Mouse (Mus musculus) thymus, postnatal 4 days (tissue): Measurements from ENCODE around the gene Arhgef28.
A peak's percentile ranks its signal among the peaks of the same experiment; 100 is the strongest.
"Not testable (repeated sequence)": the region's sequence is repeated elsewhere in the genome, so short reads cannot be mapped to it uniquely, and the experiment has no call there.

Experiments
- DNase-seq: peaks from one replicate; pipeline ENCODE4 v3.0.0; 2021

Gene Arhgef28

DNA sequence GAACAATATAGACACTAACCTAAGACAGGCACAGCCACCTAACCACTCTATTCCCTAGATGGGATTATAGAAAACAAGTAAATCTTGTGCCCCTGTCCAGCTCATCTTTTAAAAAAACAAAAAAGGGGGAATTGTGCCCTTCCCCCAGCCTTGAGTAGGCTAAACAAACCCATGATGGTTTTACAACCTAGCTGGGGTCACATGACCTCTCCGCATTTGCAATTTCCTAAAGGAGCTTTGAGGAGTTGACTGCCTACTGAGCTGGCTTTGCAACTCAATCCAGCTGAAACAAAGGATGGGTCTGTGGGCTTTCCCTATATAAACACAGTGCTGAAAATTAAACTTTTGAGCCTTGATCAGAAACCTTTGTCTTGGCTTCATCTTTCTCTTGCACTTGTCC is 146.1 kb downstream of the Arhgef28 start:
- DNase-seq, result not testable (repeated sequence)

DNA sequence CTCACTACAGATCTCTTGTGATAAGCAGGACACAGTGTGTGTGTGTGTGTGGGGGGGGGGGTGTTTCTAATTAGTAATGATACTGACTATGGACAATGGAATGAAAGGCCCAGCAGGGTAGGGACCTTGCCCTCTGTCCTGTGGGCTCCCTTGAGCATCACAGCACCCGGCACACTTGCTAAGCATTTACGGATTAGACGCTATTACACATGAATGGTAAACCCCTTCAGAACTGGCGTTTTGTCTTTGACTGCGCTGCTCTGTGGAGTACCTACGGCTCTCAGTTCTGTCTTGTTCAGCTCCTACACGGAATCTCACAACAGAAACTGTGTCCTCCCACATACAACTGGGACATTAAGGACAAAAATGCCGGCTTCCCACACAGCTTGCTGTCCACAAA is 151.0 kb downstream of the Arhgef28 start:
- DNase-seq, result no peak

DNA sequence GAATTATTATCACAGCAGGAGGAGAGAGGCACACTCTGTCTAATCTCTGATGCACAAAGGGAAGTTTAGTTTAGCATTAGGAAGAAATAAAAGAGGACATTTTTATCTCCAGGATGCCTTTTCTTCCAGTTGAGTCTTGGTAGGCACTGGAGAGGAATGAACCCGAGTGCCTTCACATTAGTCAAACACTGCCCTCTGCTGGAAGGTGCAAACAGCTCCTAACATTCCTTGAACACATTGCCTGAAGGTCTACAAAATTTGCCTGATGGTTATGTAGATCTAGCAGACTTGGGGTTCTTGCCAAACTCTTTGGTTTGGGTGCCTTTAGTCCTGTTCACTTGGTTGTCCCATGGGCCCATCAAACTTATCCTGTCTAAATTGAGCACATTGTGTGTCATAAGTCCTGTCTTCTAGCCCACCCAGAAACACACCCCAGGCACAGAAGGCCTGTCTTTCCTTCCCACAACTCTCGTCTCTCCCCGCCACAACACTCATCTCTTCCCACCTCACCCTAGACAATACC is 165.6 kb downstream of the Arhgef28 start:
- peak; percentile 63 for DNase-seq

DNA sequence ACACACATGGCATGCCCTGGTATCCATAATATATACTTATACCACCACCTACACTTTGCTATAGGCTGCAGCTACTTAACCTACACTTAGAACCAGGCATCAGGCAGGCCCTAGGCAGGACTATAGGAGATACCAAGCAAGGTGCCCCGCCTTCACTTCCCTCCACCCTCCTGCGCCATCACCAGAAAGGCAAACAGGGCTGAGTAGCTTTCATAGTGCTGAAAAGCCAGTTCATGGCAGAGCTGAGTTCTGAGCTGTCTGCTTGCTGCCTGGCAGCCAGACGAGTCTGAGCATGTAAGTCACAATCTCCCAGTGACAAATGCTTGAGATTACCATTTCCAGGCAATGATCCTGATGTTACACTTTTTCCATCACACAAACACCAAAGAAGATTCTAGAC is 167.5 kb downstream of the Arhgef28 start:
- no peak for DNase-seq

DNA sequence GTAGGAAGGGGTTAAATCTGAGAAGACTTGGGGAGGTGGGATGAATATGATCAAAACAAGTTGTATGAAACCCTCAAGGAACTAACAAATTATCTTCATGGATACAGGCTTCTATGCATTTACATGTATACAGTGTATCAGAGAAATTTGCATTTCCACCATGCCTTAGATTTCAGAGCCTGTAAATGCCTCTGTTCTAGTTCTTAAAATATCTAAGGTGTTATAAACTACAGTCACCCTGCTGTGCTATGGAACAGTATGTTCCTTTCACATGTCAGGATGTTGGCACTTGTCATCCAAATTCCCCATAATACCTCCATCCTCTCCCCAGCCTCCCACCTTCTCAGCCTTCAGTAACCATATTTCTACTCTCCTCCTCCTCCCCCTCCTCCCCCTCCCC is 168.5 kb downstream of the Arhgef28 start:
- DNase-seq, result no peak

DNA sequence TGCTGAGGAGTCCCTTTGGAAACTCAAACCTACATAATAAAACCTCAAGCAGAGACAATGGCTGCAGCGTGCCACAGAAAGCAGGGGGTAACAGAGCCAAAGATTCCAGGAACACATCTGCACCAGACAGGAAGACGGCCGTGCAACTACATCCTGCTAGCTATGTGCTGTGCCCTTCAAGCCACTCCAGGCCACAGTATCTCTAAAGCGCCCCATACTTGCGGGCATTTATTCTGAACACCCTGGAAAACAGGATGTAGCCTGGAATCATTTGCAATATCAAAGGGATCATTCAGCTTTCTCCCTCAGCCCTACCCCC is 174.6 kb downstream of the Arhgef28 start:
- no peak for DNase-seq

DNA sequence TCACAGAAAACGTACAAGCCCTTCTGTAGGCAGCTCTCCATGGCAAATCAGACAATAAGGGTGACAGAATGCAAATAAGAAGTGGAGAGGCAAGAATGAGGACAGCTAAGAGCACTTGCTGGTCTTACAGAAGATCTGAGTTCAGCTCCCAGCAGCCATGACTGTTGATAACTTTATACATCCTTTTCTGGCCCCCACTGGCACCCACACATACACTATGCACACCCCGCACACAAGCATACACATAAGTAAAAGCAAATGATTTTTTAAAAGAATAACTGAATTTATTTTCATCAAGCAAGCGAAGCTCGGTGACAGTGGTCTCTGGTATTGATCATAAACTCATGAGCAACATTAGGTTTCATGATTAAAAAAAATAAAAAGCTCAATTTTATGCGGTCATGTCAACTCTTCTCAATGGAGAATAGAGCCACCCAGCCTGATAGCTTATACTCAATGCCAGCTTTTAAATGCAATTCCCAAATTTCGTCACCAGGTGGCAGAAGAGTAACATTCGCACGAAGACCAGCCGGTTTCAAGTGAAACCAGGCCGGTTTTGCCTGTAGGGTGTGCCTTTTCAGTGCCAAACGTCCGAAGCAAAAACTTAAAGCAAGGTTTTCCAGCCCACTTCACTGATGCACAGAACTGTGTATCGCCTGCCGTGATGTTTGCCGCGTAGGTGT is 175.1 kb downstream of the Arhgef28 start:
- peak; percentile 77 for DNase-seq

DNA sequence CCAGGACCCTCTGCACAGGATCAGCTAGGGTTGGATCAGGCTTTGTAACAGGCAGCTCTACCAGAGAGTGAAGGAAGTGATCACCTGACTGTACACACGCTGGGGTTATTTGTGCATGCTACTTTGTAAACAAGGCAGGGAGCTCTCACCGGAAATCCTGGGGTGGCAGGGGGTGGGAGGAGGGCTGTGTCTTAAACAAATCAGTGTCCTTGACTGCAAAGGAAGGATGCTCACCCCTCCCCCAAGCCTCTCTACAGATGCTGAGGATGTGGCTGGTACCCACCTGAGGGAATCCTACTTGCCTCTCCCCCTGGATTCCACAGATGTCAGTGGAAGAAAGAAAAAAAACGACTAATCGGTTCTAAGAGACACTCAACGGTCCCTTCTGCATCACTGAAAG is 176.2 kb downstream of the Arhgef28 start:
- no peak for DNase-seq

DNA sequence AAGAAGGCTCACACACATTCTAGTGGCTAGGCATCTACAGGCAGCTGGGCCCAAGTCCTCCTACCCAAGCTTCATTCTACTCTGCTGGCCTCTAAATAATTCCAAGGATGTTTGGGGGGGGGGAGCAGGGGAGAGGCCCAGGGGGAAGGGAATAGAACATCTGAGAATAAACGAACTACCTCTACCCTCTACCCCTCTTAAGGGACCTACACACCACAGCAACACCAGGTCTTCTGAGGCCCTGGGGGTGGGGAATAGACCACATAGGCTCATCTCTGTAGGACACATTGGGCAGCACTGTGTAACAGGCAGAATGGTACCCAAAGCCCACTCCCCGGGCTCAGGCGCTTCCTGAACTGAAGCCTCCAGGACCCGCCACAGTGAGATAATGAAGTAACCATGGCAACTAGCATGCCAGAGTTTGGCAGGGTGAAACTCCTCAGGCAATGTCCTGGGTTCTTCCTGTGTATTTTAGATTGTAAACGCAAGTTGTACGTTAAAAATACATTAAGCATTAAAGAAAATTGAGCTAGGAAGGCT is 177.5 kb downstream of the Arhgef28 start:
- DNase-seq, result no peak

DNA sequence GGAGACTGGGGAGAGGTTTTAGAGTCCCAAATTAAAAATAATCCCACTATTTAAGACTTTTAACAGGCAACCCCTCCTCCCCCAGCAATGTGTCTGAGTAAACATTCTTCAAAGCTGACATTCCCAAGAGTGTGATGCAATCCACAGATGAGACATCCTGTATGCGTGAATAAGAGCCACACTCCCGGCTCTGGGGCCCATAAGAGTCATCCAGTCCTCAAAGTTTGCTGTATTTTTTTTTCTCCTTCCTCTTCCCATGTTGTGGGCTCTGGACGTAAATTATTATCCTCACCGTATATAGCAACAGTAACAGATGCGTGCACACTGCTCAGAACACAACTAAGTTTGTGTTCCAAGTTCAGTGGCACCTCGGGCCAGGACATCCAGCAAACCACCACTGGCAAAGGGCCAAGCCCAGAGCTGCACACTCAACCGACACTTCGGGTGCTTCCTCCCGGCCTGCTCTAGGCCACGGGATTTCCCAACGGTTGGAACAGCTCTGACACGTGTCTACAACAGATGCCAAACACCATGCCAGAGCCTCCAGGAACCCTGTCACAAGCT is 178.5 kb downstream of the Arhgef28 start:
- no peak for DNase-seq

DNA sequence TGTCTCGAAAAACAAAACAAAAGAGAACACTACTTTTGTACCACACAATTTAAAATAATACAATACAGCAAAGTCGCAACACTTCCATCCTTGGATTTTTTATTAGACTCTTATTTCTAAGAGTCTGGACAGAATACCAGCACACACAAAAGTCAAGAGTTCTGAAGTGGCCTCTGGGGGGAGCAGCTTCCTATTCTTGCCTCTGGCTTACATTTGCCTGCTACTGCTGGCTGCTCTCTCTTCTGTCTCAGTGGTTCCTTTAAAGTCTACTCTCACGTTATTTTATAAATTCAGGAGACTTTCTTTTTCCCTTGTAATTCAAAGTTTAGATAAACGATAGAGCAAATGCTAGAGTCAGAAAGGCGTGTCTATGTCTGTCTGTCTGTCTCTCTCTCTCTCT is 179.1 kb downstream of the Arhgef28 start:
- no peak for DNase-seq

DNA sequence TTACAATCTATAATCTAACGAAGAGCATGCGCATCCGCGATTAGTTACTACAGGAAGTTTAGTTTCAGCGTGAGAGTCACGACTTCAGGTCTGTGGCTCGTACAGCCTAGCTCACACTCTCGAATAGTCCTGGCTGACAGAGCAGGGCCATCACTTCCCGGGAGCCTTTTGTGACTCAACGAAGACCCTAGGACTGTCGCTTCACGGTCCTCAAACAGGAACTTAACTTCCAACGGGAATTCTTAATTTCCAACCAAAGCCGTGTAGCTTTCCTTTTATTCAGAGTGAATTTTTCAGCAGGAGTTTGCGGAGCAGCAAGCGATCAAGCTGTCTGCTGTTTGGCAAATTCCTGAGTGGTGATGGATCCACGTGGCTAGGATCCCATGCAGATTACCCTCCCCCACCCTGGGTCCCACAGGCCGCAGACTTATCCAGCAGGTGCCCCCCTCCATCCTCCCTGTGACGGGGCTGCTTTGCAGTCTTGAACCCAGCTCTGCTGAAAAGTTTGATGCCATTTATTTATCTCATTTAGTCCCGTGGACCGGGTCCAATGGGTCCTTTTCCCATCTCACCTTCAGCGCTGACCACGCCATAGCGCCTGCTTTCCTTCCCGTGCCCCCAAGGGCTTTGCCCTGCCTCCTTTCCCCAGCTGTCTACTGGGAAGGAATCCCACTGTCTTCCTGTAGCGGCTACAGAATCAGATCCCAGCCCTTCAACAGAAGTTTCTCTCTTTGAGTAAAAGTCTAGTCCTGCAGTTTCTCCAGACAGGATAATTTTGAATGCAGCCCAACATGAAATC is 180.3 kb downstream of the Arhgef28 start:
- DNase-seq, result no peak

DNA sequence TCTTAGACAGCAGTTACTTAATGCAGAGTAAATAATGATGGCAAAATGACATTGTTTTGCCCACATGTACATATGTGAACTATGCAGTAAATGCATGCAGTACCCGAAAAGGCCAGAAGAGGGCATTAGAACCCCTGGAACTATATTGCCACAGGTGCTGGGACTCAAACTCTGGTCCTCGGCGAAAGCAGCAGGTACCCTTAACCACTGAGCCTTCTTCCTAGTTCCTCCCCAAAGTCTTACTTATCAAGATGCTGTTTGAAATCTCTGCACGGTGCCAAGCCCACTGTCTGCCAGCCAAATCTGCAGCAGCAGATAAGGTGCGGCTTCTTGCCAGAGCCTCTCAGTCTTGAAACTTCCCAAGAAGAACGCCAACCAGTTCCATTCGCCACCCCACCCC is 181.1 kb downstream of the Arhgef28 start:
- peak; percentile 62 for DNase-seq

DNA sequence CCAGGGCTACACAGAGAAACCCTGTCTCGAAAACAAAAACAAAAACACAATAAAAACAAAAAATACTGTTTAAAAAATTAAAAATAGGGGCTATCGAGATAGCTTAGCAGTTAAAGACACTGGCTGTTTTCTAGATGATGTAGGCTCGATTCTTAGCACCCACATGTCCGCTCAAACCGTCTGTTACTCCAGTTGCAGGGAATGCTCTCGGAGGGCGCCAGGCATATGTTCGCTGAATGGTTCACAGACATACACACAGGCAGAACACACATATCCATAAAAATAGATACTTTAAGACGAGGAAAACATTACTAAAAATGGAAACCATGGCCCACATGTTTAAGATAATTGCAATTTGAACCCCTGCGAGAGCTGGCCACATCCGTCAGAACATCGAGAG is 181.6 kb downstream of the Arhgef28 start:
- DNase-seq, result no peak

DNA sequence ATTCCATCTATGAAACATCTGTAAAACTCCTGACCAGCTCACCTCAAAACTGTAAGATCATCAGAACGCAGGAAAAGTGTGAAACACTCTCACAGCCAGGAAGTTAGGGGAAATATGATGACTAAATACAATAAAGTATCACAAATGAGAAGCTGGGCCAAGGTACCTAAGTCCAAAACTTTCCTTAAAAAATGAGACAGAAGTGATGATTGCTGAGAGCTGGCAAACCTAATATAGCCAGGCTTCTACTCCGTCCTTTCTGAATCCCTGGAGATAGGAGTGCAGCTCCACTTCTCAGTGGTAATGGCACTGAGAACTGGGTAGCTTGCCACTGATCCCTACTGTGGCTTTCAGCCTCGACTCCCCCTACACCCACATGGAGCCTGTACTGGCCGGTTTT is 184.3 kb downstream of the Arhgef28 start:
- no peak for DNase-seq

DNA sequence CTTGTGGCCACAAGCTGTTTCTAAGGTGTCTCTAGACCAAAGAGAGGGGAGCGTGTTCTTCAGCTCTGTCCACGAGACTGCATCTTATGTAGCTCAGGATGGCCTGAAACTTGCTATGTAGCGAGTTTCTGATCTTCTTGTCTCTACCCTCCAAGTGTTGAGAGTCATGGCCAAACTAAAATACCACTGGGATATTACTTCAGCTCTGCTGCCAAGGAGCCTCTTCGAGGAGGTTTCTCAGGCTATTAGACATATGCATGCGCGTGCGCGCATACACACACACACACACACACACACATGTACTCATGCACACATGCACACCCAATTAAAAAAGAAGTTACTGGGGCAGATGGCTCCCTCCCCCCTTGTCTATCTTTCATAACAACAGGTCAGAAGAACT is 187.4 kb downstream of the Arhgef28 start:
- DNase-seq, result not testable (repeated sequence)

DNA sequence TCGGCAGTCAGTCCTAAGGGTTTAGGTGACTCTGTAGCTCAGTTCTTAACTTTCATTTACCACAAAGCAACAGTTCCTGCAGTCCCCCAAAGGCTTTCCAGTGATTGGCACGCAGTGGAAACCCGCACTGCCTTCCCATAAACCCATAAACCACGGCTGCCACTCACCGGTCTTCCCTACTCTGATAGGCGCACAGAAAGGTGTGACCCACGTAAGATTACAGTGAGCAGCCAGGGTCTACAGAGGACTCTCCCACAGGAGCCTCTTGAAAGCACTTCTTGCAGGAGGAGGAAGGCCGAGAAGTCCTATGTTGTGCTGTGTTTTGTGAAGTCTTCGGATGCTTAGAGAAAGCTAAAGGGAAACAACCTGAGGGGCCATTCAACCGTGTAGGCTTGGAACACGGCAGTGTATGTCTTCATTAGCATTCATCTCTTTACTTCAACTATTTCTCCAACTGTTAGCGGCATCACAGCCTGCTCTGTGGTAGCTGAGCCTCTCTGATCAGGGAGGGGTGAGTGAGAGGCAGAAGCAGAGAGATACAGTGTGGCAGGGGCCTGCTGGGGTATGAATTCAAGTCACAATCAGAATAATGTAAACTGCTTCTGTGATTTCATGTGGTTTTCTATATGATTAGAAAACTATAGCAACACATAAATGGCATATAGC is 189.2 kb downstream of the Arhgef28 start:
- DNase-seq, result no peak

DNA sequence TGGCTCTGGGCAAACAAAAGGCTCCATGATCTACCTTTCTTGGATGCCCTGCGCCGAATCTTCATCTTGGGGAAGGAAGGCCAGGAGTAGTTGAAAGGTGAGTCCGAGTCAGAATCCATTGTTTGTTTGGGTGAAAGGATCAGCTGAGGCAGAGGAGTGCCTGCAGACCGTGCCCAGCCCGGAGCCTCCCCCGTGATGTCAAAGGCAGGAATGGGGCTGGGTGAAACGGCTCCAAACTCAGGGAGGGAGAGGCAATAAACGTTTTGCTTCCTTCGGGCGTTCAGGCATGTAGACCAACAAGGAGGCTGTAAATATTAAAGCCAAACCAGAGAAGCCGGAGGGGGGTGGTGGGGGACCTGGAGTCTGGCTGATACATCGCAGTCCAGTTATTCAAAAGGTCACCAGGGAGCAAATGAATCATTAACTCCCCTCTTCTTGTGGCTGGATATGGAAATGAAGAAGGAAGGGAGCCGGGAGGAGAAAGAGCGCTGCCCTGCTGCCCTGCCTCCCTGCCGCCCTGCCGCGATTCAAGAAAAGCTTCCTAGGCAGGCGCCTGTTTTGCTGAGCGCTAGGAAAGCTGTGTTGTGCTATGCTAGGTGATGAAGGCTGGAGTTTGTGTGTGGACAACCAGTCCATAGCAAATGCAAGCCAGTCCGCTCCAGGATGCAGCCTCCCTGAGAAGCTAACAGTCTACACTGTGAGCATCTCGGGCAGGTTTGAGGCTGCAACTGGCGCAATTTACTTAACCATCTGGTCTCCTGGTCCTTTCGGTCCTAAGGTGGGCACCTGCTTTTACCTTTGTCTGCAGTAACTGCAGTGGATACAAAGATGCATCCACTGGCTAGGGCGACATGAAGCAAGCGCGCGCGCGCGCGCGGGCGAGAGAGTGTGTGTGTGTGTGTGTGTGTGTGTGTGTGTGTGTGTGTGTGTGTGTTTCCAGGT is 190.0 kb downstream of the Arhgef28 start:
- no peak for DNase-seq

DNA sequence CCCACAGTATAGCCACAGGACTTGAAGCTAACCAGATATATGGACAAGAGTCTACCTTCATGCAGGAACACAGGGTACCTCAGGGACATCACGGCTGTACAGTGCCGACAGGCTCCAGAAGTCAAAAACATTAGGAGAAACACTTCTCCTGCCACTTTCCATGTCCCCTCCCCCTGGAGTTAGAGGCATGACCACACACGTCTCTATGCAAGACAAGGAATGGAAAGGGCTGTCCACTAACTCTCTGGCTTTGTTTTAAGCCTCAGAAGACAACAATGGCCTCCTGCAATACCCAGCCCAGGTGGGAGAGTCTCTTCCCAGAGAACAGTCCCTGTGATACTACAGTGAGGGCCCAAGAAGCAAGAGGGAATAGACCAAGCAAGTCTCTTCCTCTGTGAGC is 191.3 kb downstream of the Arhgef28 start:
- DNase-seq, result no peak

DNA sequence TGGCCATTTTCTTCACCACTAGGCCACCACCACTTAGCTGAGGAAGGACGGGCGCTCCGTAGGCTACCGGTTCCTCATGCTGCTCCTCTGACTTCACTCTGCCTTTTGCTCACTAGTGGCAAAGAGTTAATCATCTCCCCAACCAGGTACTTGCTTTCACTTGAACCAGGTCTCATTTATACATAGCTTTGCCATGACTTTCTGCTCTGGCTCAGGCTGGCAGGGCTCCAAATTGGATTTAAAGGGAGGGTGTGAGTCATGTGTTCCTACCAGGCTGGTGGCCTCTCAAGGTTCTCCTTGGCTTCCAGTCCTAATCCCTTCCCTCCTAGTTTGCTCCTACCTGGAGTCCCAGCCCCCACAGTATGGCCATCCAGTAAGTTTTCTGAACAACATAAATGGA is 192.5 kb downstream of the Arhgef28 start:
- DNase-seq, result no peak

DNA sequence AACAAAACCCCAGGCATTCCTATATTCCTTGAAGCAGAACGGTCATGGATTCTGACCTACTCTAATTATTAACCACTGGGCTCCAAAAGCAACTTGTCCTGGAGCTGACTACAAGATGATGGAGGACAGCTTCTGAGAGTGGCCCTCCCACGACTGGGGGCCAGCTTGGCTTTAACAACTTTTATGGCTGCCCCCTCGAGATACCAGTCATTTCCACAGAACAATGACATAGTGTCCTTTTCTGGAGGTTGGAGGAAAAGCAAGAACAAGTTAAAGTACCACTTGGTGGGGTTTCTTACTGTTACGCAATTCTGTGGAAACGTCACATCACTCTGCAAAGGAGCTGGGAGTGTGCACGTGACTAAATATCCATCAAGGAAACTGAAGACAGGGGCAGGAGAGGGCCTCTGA is 194.3 kb downstream of the Arhgef28 start:
- no peak for DNase-seq

DNA sequence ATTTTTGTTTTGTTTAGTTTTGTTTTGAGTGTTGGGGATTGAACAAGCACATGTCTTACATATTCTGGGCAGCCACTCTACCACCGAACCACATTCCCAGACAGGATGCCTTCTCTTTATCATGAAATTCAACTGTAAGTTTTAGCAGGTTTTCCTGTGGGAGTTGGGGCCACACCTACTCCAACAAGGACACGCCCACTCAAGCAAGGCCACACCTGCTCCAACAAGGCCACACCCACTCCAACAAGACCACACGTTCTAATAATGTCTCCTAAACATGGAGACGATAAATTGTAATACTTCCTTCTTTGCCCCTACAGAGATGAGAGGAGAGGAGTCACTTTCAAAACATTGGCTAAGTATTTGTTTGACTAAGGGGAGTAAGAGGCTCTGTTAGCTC is 197.2 kb downstream of the Arhgef28 start:
- no peak for DNase-seq
